ENCODE assay signal across 20 mouse cellular contexts in the genomic region with DNA sequence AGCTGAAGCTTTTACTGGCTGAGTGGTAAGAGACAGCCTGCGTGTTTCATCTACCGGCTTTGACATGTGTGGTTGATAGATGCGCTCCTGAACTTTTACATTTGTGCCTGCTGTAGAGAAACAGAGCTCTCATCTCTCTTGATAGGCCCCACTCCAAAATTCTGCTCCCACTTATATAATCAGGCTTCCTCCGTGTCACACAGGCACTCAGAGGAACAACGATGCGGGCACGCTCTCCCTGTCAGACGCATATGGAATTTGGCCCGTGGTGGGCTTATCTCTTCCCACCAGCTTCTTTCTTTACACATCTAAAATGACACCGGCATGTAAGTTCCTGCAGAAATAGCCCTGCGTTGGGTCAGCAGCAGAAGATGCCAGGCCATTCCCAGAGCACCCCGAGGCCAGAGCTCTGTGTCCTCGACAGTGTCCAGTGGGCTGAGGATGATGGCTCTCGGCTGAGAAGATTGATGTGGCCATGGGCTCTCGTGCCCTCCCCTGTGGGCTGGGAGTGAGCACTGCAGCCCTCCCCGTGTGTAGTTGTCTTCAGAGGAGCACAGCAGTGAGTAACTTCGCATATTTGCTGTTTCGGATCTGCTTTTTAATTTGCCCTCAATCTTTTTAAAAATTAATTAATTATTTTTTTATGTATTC. TPM values are rescaled to one million over a fixed set of nuclear protein-coding genes. Genes with fewer than 3 reads are reported as not detected.
DNase-seq lines count a peak whose midpoint lies in the region; ATAC-seq and TF ChIP-seq lines count a peak whose summit lies in the region.
"Had no signal": no experiment of that assay in that cellular context is flagged by ENCODE, and none has a peak within 500 bp of the region (broad histone marks: within the 10 kb centered on the region; RNA-seq: fewer than 3 reads in every experiment).

No protein-coding gene starts in this region.

- no peaks in the 10 kb centered on the region for H3K36me3 ChIP-seq in heart, postnatal 0 days (replicated peaks; ENCODE audit: control insufficient read depth, insufficient read depth, low read length)
- peaks cover 32% of the 10 kb centered on the region for H3K36me3 ChIP-seq in megakaryocyte, embryonic 14.5 days (replicated peaks; ENCODE audit: low read length)
- H3K36me3 ChIP-seq: hindbrain, embryonic 13.5 days; intestine, embryonic 15.5 days; limb, embryonic 10.5 days; liver, embryonic 15.5 days; midbrain, embryonic 12.5 days had no signal

- 25% methylated on average over 18 of the region's 18 CpGs for WGBS in heart, postnatal 0 days

- 0 out of 2 replicates have a peak, but pooled peaks cover 5% of the 10 kb centered on the region for H3K9me3 ChIP-seq in heart, postnatal 0 days (replicated peaks; ENCODE audit: control insufficient read depth, low read length)
- H3K9me3 ChIP-seq in megakaryocyte, embryonic 14.5 days, result peaks cover 10% of the 10 kb centered on the region; the same call in 1 of the 2 replicates
- H3K9me3 ChIP-seq: hindbrain, embryonic 13.5 days; intestine, embryonic 15.5 days; limb, embryonic 10.5 days; liver, embryonic 15.5 days; midbrain, embryonic 12.5 days had no signal

- peak; percentile 57; the same call in 1 of the 2 replicates for ATAC-seq in heart, postnatal 0 days (ENCODE audit: insufficient read depth, low read depth)
- no peak for ATAC-seq in megakaryocyte, adult 5-6 weeks (ENCODE audit: poor library complexity, severe bottlenecking)
- ATAC-seq: forebrain, embryonic 13.5 days; intestine, embryonic 15.5 days had no signal

- 0 out of 2 replicates have a peak, but pooled peaks cover 7% of the 10 kb centered on the region for H3K4me1 ChIP-seq in heart, postnatal 0 days (ENCODE audit: control insufficient read depth, insufficient read depth)
- H3K4me1 ChIP-seq in megakaryocyte, embryonic 14.5 days, result peaks cover 11% of the 10 kb centered on the region; the same call in 1 of the 2 replicates
- H3K4me1 ChIP-seq: forebrain, embryonic 13.5 days; intestine, embryonic 15.5 days; liver, embryonic 15.5 days had no signal

- H3K27ac ChIP-seq in heart, postnatal 0 days (ENCODE audit: low read depth), result no peak overlapping the region
- H3K27ac ChIP-seq: forebrain, embryonic 13.5 days; hindbrain, embryonic 13.5 days; intestine, embryonic 15.5 days; left cerebral cortex, adult 2 months; limb, embryonic 10.5 days; liver, embryonic 15.5 days; midbrain, embryonic 12.5 days had no signal

- H3K27me3 ChIP-seq in heart, postnatal 0 days (ENCODE audit: control insufficient read depth, insufficient read depth, low read length), result no peaks in the 10 kb centered on the region
- no peaks in the 10 kb centered on the region for H3K27me3 ChIP-seq in megakaryocyte, embryonic 14.5 days (replicated peaks)
- H3K27me3 ChIP-seq: forebrain, embryonic 13.5 days; hindbrain, embryonic 13.5 days; intestine, embryonic 15.5 days; liver, embryonic 15.5 days; midbrain, embryonic 12.5 days had no signal

- intact Hi-C loops in heart, postnatal 14 days (cut with DNase I), result no loop called here

- TF ChIP-seq CTCF in heart, postnatal 0 days (IDR thresholded peaks at IDR 0.05; ENCODE audit: low read depth), result 0 out of 2 replicates have a peak, but pooled peaks have one; percentile 10

- no peak for TF ChIP-seq EP300 in heart, postnatal 0 days (IDR thresholded peaks at IDR 0.05; ENCODE audit: low read depth)

- H3K4me3 ChIP-seq in heart, postnatal 0 days (ENCODE audit: low read depth, low read length), result no peak overlapping the region
- peak overlapping the region; percentile 80 for H3K4me3 ChIP-seq in megakaryocyte, embryonic 14.5 days (replicated peaks)
- H3K4me3 ChIP-seq: forebrain, embryonic 13.5 days; hindbrain, embryonic 13.5 days; intestine, embryonic 15.5 days; left cerebral cortex, adult 2 months; limb, embryonic 10.5 days; liver, embryonic 15.5 days; midbrain, embryonic 12.5 days had no signal

- peak overlapping the region; percentile 35; the same call in 1 of the 2 replicates for H3K4me2 ChIP-seq in heart, postnatal 0 days (ENCODE audit: low read depth, low read length)
- H3K4me2 ChIP-seq: forebrain, embryonic 13.5 days; hindbrain, embryonic 13.5 days; intestine, embryonic 15.5 days; liver, embryonic 15.5 days; midbrain, embryonic 12.5 days had no signal

- no peak overlapping the region for H3K9ac ChIP-seq in heart, postnatal 0 days (replicated peaks; ENCODE audit: low read depth, low read length)
- H3K9ac ChIP-seq: forebrain, embryonic 13.5 days; hindbrain, embryonic 13.5 days; intestine, embryonic 15.5 days; liver, embryonic 15.5 days; midbrain, embryonic 12.5 days had no signal

- DNase-seq in heart, adult 11 months, result peak; percentile 69
- no peak for DNase-seq in heart, postnatal 14 days
- peak; percentile 30 for DNase-seq in heart, postnatal 0 days (ENCODE audit: low spot score)
- no peak for DNase-seq in heart, postnatal 4 days
- no peak for DNase-seq in yolk sac, embryonic 10.5 days (ENCODE audit: low spot score)
- DNase-seq: cerebellum, adult 9-11 months; gastrocnemius, postnatal 14 days; kidney, postnatal 10 days; lung, postnatal 4 days; right cerebral cortex, adult 18-20 months; thymus, adult 18-20 months had no signal

RNA-seq across cellular contexts. Expression of gene Mgmt, which starts 30.3 kb away (rescaled TPM):
- total RNA-seq in heart, postnatal 14 days (2021), result 1 to 10 TPM; 3.4 to 3.6 TPM
- total RNA-seq in heart, postnatal 0 days (2014; rRNA removed; ENCODE audit: low replicate concordance), result 3.6 and 6.4 TPM in 2 replicates
- 5.4 and 7.0 TPM in 2 replicates for polyA plus RNA-seq in heart, postnatal 0 days (2015; fragmentation: Nextera tagmentation; extraction: Ambion mirVana)
- total RNA-seq in heart, postnatal 4 days (2021), result 1 to 10 TPM; 4.6 to 5.2 TPM
- polyA plus RNA-seq in megakaryocyte, embryonic 14.5 days (2012; ENCODE audit: insufficient read depth, low replicate concordance), result 7.9 and 11.8 TPM in 2 replicates
- total RNA-seq in megakaryocyte, adult 5-6 weeks (2015), result 0.16 and 0.58 TPM in 2 replicates
- total RNA-seq in megakaryocyte, adult 5-6 weeks (2017), result 0.24 and 0.66 TPM in 2 replicates

Comparison
In these comparisons a context has a peak if more than half of its experiments do, and no peak if none do; other contexts are left out.
1. DNase-seq: peak in heart, adult 11 months (single experiment) and heart, postnatal 0 days (single experiment); none in heart, postnatal 14 days (0 of 2), heart, postnatal 4 days (single experiment) and yolk sac, embryonic 10.5 days (single experiment).